Mouse (Mus musculus) urinary bladder, postnatal 10 days (tissue): Measurements from ENCODE around the gene Steap4.
"Not testable (repeated sequence)": the region's sequence is repeated elsewhere in the genome, so short reads cannot be mapped to it uniquely, and the experiment has no call there.

Source experiments
- DNase-seq: peaks from one replicate; pipeline ENCODE4 v3.0.0; 2022; ENCODE audit warnings: low spot score

Gene Steap4

GRCm38 (mm10) chr5:7988415-7988814 is 28.2 kb downstream of the Steap4 start:
- DNase-seq: no peak

GRCm38 (mm10) chr5:7991631-7992030 is 31.4 kb downstream of the Steap4 start:
- DNase-seq: not testable (repeated sequence)

- DNase-seq: no peak
These were observed 33.5 kb downstream of the Steap4 start for GRCm38 (mm10) chr5:7993766-7994165.

- DNase-seq: no peak
These were observed 35.1 kb downstream of the Steap4 start for GRCm38 (mm10) chr5:7995288-7995897.

GRCm38 (mm10) chr5:7996401-7997044 is 36.3 kb downstream of the Steap4 start:
- DNase-seq: no peak

- no peak for DNase-seq
These were observed 36.8 kb downstream of the Steap4 start for GRCm38 (mm10) chr5:7997086-7997485.

- no peak for DNase-seq
These were observed 40.2 kb downstream of the Steap4 start for GRCm38 (mm10) chr5:8000466-8000865.

- no peak for DNase-seq
These were observed 42.6 kb downstream of the Steap4 start for GRCm38 (mm10) chr5:8002827-8003226.

GRCm38 (mm10) chr5:8013276-8013675 is 53.0 kb downstream of the Steap4 start:
- no peak for DNase-seq
